Mouse (Mus musculus): ENCODE data around the gene Crym.
A peak's percentile ranks its signal among the peaks of the same experiment; 100 is the strongest.

Crym gene

GRCm38 (mm10) chr7:120201771-120202170, at the start of gene Crym:
Crym (minus strand) TSS chr7:120202111.
- no peak for DNase-seq (ENCODE audit: low spot score)

- no peak for DNase-seq (ENCODE audit: low spot score)
These were observed 39.2 kb upstream of the Crym start for GRCm38 (mm10) chr7:120241092-120241491.

- no peak for DNase-seq (ENCODE audit: low spot score)
These were observed 26.6 kb upstream of the Crym start for GRCm38 (mm10) chr7:120228541-120228940.

GRCm38 (mm10) chr7:120205989-120206388, 4.1 kb upstream of the Crym start:
- DNase-seq (ENCODE audit: low spot score): no peak

- peak; percentile 83 for DNase-seq (ENCODE audit: low spot score)
These were observed 1.9 kb upstream of the Crym start, which contains the start of gene Abca14 for GRCm38 (mm10) chr7:120203789-120204188. Abca14 (plus strand) TSS chr7:120203961.

GRCm38 (mm10) chr7:120201231-120201744, 623 bp downstream of the Crym start:
- no peak for DNase-seq (ENCODE audit: low spot score)

GRCm38 (mm10) chr7:120195207-120195606, 6.7 kb downstream of the Crym start:
- DNase-seq (ENCODE audit: low spot score): no peak

GRCm38 (mm10) chr7:120192816-120193215, 9.1 kb downstream of the Crym start:
- DNase-seq (ENCODE audit: low spot score): no peak

GRCm38 (mm10) chr7:120192207-120192606, 9.7 kb downstream of the Crym start:
- no peak for DNase-seq (ENCODE audit: low spot score)

- DNase-seq (ENCODE audit: low spot score): no peak
These were observed 11.7 kb downstream of the Crym start for GRCm38 (mm10) chr7:120190150-120190665.

GRCm38 (mm10) chr7:120189369-120190149, 12.4 kb downstream of the Crym start:
- DNase-seq (ENCODE audit: low spot score): no peak

- no peak for DNase-seq (ENCODE audit: low spot score)
These were observed 13.0 kb downstream of the Crym start for GRCm38 (mm10) chr7:120188946-120189345.

GRCm38 (mm10) chr7:120182891-120183290, 19.0 kb downstream of the Crym start:
- DNase-seq (ENCODE audit: low spot score): no peak

GRCm38 (mm10) chr7:120181401-120182230, 20.3 kb downstream of the Crym start:
- DNase-seq (ENCODE audit: low spot score): no peak

GRCm38 (mm10) chr7:120180547-120180946, 21.4 kb downstream of the Crym start:
- no peak for DNase-seq (ENCODE audit: low spot score)

- DNase-seq (ENCODE audit: low spot score): no peak
These were observed 23.0 kb downstream of the Crym start for GRCm38 (mm10) chr7:120178935-120179334.

GRCm38 (mm10) chr7:120177611-120178010, 24.3 kb downstream of the Crym start:
- DNase-seq (ENCODE audit: low spot score): no peak

GRCm38 (mm10) chr7:120174723-120175504, 27.0 kb downstream of the Crym start:
- DNase-seq (ENCODE audit: low spot score): no peak

GRCm38 (mm10) chr7:120173603-120174244, 28.2 kb downstream of the Crym start, which contains the start of gene Anks4b:
Anks4b (plus strand) TSS chr7:120173858.
- no peak for DNase-seq (ENCODE audit: low spot score)

- DNase-seq (ENCODE audit: low spot score): no peak
These were observed 29.7 kb downstream of the Crym start for GRCm38 (mm10) chr7:120172188-120172700.

Data from ovary, postnatal 36 days (tissue).